In the genomic region with DNA sequence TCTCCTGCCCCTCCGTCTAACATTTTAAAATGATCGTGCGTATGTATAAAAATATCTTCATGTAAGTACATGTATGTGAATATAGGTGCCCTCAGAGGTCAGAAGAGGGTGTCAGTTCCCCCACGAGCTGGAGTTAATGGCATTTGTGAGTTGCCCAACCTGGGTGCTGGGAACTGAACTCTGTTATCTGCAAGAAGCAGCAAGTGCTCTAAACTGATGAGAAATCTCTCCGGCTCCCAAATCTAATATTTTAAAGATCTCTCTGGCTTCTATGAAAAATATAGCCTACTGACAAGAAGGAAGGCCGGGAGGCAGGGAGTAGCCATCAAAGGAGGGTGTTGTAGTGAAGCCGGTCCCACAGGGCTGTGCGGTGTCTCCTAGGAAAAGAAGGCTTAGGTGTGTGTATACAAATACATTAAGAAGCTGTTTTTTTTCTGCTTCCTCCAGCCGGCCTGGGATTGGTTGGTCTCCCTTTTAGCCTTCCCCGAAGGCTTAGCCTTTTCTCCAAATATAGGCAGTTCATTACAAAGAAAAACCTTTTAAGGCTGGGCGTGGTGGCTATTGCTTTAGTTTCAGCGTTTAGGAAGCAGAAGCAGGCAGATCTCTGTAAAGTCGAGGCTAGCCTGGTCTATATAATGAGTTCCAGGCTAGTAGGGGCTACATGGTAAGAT, we compare ENCODE assay signal across 8 mouse cellular contexts. TPM values are rescaled to one million over a fixed set of nuclear protein-coding genes. Genes with fewer than 3 reads are reported as not detected.
A peak's percentile ranks its signal among the peaks of the same experiment; 100 is the strongest.
DNase-seq lines count a peak whose midpoint lies in the region; ATAC-seq and TF ChIP-seq lines count a peak whose summit lies in the region.

No protein-coding gene starts in this region.

- H3K4me2 ChIP-seq in heart, embryonic 14.5 days (ENCODE audit: low read length): peak overlapping the region; percentile 67
- H3K4me2 ChIP-seq in hindbrain, embryonic 14.5 days (replicated peaks): peak overlapping the region; percentile 69; the same call in 1 of the 2 replicates
- no peak overlapping the region; the same call in 1 of the 2 replicates for H3K4me2 ChIP-seq in midbrain, embryonic 11.5 days

- no peak overlapping the region for H3K9ac ChIP-seq in heart, embryonic 14.5 days (ENCODE audit: low read length)
- H3K9ac ChIP-seq in hindbrain, embryonic 14.5 days: no peak overlapping the region
- H3K9ac ChIP-seq in midbrain, embryonic 11.5 days (ENCODE audit: low read length): peak overlapping the region; percentile 73; the same call in 1 of the 2 replicates

- ATAC-seq in heart, embryonic 14.5 days (ENCODE audit: insufficient number of reproducible peaks, insufficient read depth, low FRiP score, low read depth): no peak
- no peak for ATAC-seq in G1E (ENCODE audit: extremely low read depth, insufficient number of reproducible peaks, low FRiP score, poor library complexity, severe bottlenecking)
- ATAC-seq in hindbrain, embryonic 14.5 days (ENCODE audit: low FRiP score): no peak
- ATAC-seq in midbrain, embryonic 11.5 days (ENCODE audit: low FRiP score): no peak
- ATAC-seq in frontal cortex, adult (ENCODE audit: low TSS enrichment): no peak

- no peaks in the 10 kb centered on the region for H3K36me3 ChIP-seq in heart, embryonic 14.5 days (ENCODE audit: control insufficient read depth, insufficient read depth, low read length)
- no peaks in the 10 kb centered on the region for H3K36me3 ChIP-seq in G1E (replicated peaks)
- no peaks in the 10 kb centered on the region for H3K36me3 ChIP-seq in hindbrain, embryonic 14.5 days (replicated peaks; ENCODE audit: control insufficient read depth, insufficient read depth)
- no peaks in the 10 kb centered on the region for H3K36me3 ChIP-seq in midbrain, embryonic 11.5 days (ENCODE audit: control insufficient read depth, insufficient read depth, low read length)

- TF ChIP-seq CTCF in G1E (IDR thresholded peaks at IDR 0.05; ENCODE audit: low read depth, low read length): no peak

- H3K4me3 ChIP-seq in heart, embryonic 14.5 days (ENCODE audit: control insufficient read depth in 1 of 2, insufficient read depth in 1 of 2, low read depth in 1 of 2, low read length in 2 of 2): no peak overlapping the region
- H3K4me3 ChIP-seq in G1E (ENCODE audit: low read depth, low read length): peak overlapping the region; percentile 68; the same call in 1 of the 2 replicates
- no peak overlapping the region for H3K4me3 ChIP-seq in hindbrain, embryonic 14.5 days (replicated peaks; ENCODE audit: low read length)
- H3K4me3 ChIP-seq in midbrain, embryonic 11.5 days (ENCODE audit: low read depth, low read length): no peak overlapping the region; the same call in 1 of the 2 replicates

- H3K4me1 ChIP-seq in heart, embryonic 14.5 days (ENCODE audit: control insufficient read depth in 2 of 2, insufficient read depth in 2 of 2, low read length in 2 of 2): peaks cover 3 to 5% of the 10 kb centered on the region in 2 experiments; a peak in 1 of 4 replicates
- H3K4me1 ChIP-seq in G1E (ENCODE audit: insufficient read depth, low read depth, low read length): peaks cover 42% of the 10 kb centered on the region
- H3K4me1 ChIP-seq in hindbrain, embryonic 14.5 days (replicated peaks; ENCODE audit: control insufficient read depth, insufficient read depth, low read length): peaks cover 10% of the 10 kb centered on the region; the same call in 1 of the 2 replicates
- peaks cover 23% of the 10 kb centered on the region for H3K4me1 ChIP-seq in midbrain, embryonic 11.5 days (ENCODE audit: control insufficient read depth, insufficient read depth, low read length)

- no peaks in the 10 kb centered on the region for H3K9me3 ChIP-seq in heart, embryonic 14.5 days (ENCODE audit: control insufficient read depth, low read length)
- no peaks in the 10 kb centered on the region for H3K9me3 ChIP-seq in G1E (replicated peaks)
- no peaks in the 10 kb centered on the region for H3K9me3 ChIP-seq in hindbrain, embryonic 14.5 days (ENCODE audit: control insufficient read depth, low read length)
- H3K9me3 ChIP-seq in midbrain, embryonic 11.5 days (ENCODE audit: control insufficient read depth, low read length): no peaks in the 10 kb centered on the region

- H3K27me3 ChIP-seq in heart, embryonic 14.5 days (ENCODE audit: control insufficient read depth, insufficient read depth, low read length): no peaks in the 10 kb centered on the region
- peaks cover 12% of the 10 kb centered on the region for H3K27me3 ChIP-seq in G1E (ENCODE audit: insufficient read depth, low read length)
- no peaks in the 10 kb centered on the region for H3K27me3 ChIP-seq in hindbrain, embryonic 14.5 days (ENCODE audit: control insufficient read depth, insufficient read depth, low read length)
- no peaks in the 10 kb centered on the region for H3K27me3 ChIP-seq in midbrain, embryonic 11.5 days (ENCODE audit: control insufficient read depth, insufficient read depth, low read length)

- H3K27ac ChIP-seq in heart, embryonic 14.5 days (replicated peaks in 1 of 2; ENCODE audit: control insufficient read depth in 1 of 2, insufficient read depth in 1 of 2, low read depth in 2 of 2, low read length in 2 of 2): no peak overlapping the region
- no peak overlapping the region for H3K27ac ChIP-seq in hindbrain, embryonic 14.5 days
- H3K27ac ChIP-seq in midbrain, embryonic 11.5 days (ENCODE audit: low read depth, low read length): no peak overlapping the region

- DNase-seq in heart, postnatal 25 days (ENCODE audit: low spot score): no peak
- no peak for DNase-seq in G1E (ENCODE audit: low spot score)
- no peak for DNase-seq in hindbrain, embryonic 14.5 days (ENCODE audit: low spot score)
- no peak for DNase-seq in midbrain, embryonic 11.5 days (ENCODE audit: low spot score, missing footprints)
- DNase-seq in left cerebral cortex, postnatal 36 days (ENCODE audit: low spot score in 2 of 2): no peak
- DNase-seq in urinary bladder, postnatal 10 days (ENCODE audit: low spot score): no peak

- WGBS in heart, embryonic 14.5 days: 88% methylated on average over 13 of the region's 13 CpGs
- WGBS in hindbrain, embryonic 14.5 days: 94% methylated on average over 13 of the region's 13 CpGs
- WGBS in midbrain, embryonic 11.5 days: 93% methylated on average over 13 of the region's 13 CpGs

- intact Hi-C loops in heart, postnatal 25 days (cut with DNase I): loop anchor here (1.0 kb wide), 2 partner anchors 17 to 41 kb away; no protein-coding TSS in a partner anchor
- intact Hi-C loops in left cerebral cortex, postnatal 36 days (cut with DNase I): loop anchor here (1.0 to 2.0 kb wide), 3 partner anchors 17 to 95 kb away; no protein-coding TSS in a partner anchor

RNA-seq across cellular contexts. Expression of gene Gnai2, which starts 8.5 kb away (rescaled TPM):
- polyA plus RNA-seq in heart, embryonic 14.5 days (2014; fragmentation: Nextera tagmentation; extraction: Ambion mirVana): 379 and 410 TPM in 2 replicates
- 100 to 1,000 TPM; 241 to 257 TPM for total RNA-seq in heart, postnatal 25 days (2021)
- total RNA-seq in G1E (2014; fragmentation: Nextera tagmentation) (337 and 375 TPM in 2 replicates), G1E (2017) (232 TPM in 2 replicates)
- polyA plus RNA-seq in G1E (2012): 657 and 787 TPM in 2 replicates
- 282 and 291 TPM in 2 replicates for polyA plus RNA-seq in hindbrain, embryonic 14.5 days (2014; fragmentation: Nextera tagmentation; extraction: Ambion mirVana)
- polyA plus RNA-seq in midbrain, embryonic 11.5 days (2014; fragmentation: Nextera tagmentation; extraction: Ambion mirVana): 578 and 581 TPM in 2 replicates
- 100 to 1,000 TPM; 215 to 221 TPM for total RNA-seq in left cerebral cortex, postnatal 36 days (2021)

RNA-seq across cellular contexts. Expression of gene Slc38a3, which starts 25.7 kb away (rescaled TPM):
- 2.7 TPM in 2 replicates for polyA plus RNA-seq in heart, embryonic 14.5 days (2014; fragmentation: Nextera tagmentation; extraction: Ambion mirVana)
- 10 to 100 TPM; 62.0 to 69.7 TPM for total RNA-seq in heart, postnatal 25 days (2021)
- total RNA-seq in G1E (2014; fragmentation: Nextera tagmentation) (not detected in 2 replicates), G1E (2017) (0.11 and 0.12 TPM in 2 replicates)
- polyA plus RNA-seq in G1E (2012): not detected in 2 replicates
- polyA plus RNA-seq in hindbrain, embryonic 14.5 days (2014; fragmentation: Nextera tagmentation; extraction: Ambion mirVana): 48.3 and 48.5 TPM in 2 replicates
- polyA plus RNA-seq in midbrain, embryonic 11.5 days (2014; fragmentation: Nextera tagmentation; extraction: Ambion mirVana): 11.2 and 11.7 TPM in 2 replicates
- total RNA-seq in left cerebral cortex, postnatal 36 days (2021): 10 to 100 TPM; 66.3 to 66.8 TPM

RNA-seq across cellular contexts. Expression of gene Sema3b, which starts 34.6 kb away (rescaled TPM):
- polyA plus RNA-seq in heart, embryonic 14.5 days (2014; fragmentation: Nextera tagmentation; extraction: Ambion mirVana): 6.5 and 7.2 TPM in 2 replicates
- total RNA-seq in heart, postnatal 25 days (2021): 10 to 100 TPM; 15.0 to 17.8 TPM
- not detected in 2 replicates for total RNA-seq in G1E (2014; fragmentation: Nextera tagmentation)
- 0.27 TPM in 1 of 2 replicates, not detected in the other for total RNA-seq in G1E (2017)
- not detected in 2 replicates for polyA plus RNA-seq in G1E (2012)
- 4.2 and 4.5 TPM in 2 replicates for polyA plus RNA-seq in hindbrain, embryonic 14.5 days (2014; fragmentation: Nextera tagmentation; extraction: Ambion mirVana)
- polyA plus RNA-seq in midbrain, embryonic 11.5 days (2014; fragmentation: Nextera tagmentation; extraction: Ambion mirVana): 1.3 and 2.1 TPM in 2 replicates
- 1 to 10 TPM; 2.6 to 3.1 TPM for total RNA-seq in left cerebral cortex, postnatal 36 days (2021)

RNA-seq across cellular contexts. Expression of gene Gnat1, which starts 35.8 kb away (rescaled TPM):
- 0.63 and 1.7 TPM in 2 replicates for polyA plus RNA-seq in heart, embryonic 14.5 days (2014; fragmentation: Nextera tagmentation; extraction: Ambion mirVana)
- not detected for total RNA-seq in heart, postnatal 25 days (2021)
- total RNA-seq in G1E (2014; fragmentation: Nextera tagmentation): not detected in 2 replicates
- total RNA-seq in G1E (2017): 0.05 TPM in 1 of 2 replicates, not detected in the other
- polyA plus RNA-seq in G1E (2012): not detected in 2 replicates
- polyA plus RNA-seq in hindbrain, embryonic 14.5 days (2014; fragmentation: Nextera tagmentation; extraction: Ambion mirVana): 1.3 TPM in 2 replicates
- 1.1 and 1.4 TPM in 2 replicates for polyA plus RNA-seq in midbrain, embryonic 11.5 days (2014; fragmentation: Nextera tagmentation; extraction: Ambion mirVana)
- 1 to 10 TPM in 1 of 2 experiments, under 1 TPM in 1; 0.41 to 1.2 TPM for total RNA-seq in left cerebral cortex, postnatal 36 days (2021)

RNA-seq across cellular contexts. Expression of gene Ifrd2, which starts 56.2 kb away (rescaled TPM):
- 44.6 and 45.7 TPM in 2 replicates for polyA plus RNA-seq in heart, embryonic 14.5 days (2014; fragmentation: Nextera tagmentation; extraction: Ambion mirVana)
- total RNA-seq in heart, postnatal 25 days (2021): 10 to 100 TPM; 44.6 to 45.8 TPM
- total RNA-seq in G1E (2014; fragmentation: Nextera tagmentation): 178 and 183 TPM in 2 replicates
- 76.0 and 76.7 TPM in 2 replicates for total RNA-seq in G1E (2017)
- 153 and 156 TPM in 2 replicates for polyA plus RNA-seq in G1E (2012)
- polyA plus RNA-seq in hindbrain, embryonic 14.5 days (2014; fragmentation: Nextera tagmentation; extraction: Ambion mirVana): 11.2 and 16.5 TPM in 2 replicates
- polyA plus RNA-seq in midbrain, embryonic 11.5 days (2014; fragmentation: Nextera tagmentation; extraction: Ambion mirVana): 24.2 and 28.2 TPM in 2 replicates
- total RNA-seq in left cerebral cortex, postnatal 36 days (2021): 10 to 100 TPM; 11.1 to 13.8 TPM
